14 mouse cellular contexts compared by ENCODE assay signal in the genomic region with DNA sequence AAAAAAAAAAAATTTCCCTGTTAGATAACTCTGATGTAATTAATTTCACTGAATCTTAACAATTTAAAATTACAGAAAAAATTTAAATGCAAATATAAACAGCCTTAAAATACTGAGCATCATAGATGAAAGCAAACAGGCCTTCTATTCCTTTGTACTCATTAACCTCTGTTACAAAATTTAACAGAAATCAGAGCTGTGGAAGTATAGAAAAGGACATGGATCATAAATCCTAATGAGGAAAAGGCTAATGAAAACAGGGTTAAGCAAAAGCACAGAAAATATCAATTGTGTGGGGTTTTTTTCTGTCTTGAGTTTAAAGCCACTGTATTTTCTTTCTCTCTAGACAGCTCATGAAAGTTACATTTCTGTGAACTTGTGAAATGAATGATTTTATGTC.
DNase-seq lines count a peak whose midpoint lies in the region; ATAC-seq and TF ChIP-seq lines count a peak whose summit lies in the region.
"Had no signal": no experiment of that assay in that cellular context is flagged by ENCODE, and none has a peak within 500 bp of the region (broad histone marks: within the 10 kb centered on the region; RNA-seq: fewer than 3 reads in every experiment).

No protein-coding gene starts in this region.

- TF ChIP-seq CTCF in left cerebral cortex, adult 2 months (IDR thresholded peaks at IDR 0.05): no peak
- no peak for TF ChIP-seq CTCF in forebrain, postnatal 0 days (IDR thresholded peaks at IDR 0.05; ENCODE audit: low read depth)
- no peak for TF ChIP-seq CTCF in lung, postnatal 0 days (IDR thresholded peaks at IDR 0.05)

- no peak for ATAC-seq in forebrain, postnatal 0 days
- no peak for ATAC-seq in midbrain, embryonic 12.5 days (ENCODE audit: low FRiP score, low read depth)
- ATAC-seq in neural tube, embryonic 15.5 days (ENCODE audit: low FRiP score): no peak
- no peak for ATAC-seq in lung, postnatal 0 days
- ATAC-seq in cerebellum, adult (ENCODE audit: insufficient number of reproducible peaks, low FRiP score, low TSS enrichment): no peak
- ATAC-seq: intestine, postnatal 0 days had no signal

- intact Hi-C loops in left cerebral cortex, adult 2 months (cut with DNase I): loop anchor here (5.0 kb wide), 1 partner anchor 330 kb away; no protein-coding TSS in a partner anchor
- intact Hi-C loops in left cerebral cortex, postnatal 25 days (cut with DNase I): loop anchor here (5.0 kb wide), 2 partner anchors 70 to 320 kb away; no protein-coding TSS in a partner anchor

- peak overlapping the region; percentile 91; the same call in 1 of the 2 replicates for H3K27ac ChIP-seq in left cerebral cortex, adult 2 months
- peak overlapping the region; percentile 92 for H3K27ac ChIP-seq in forebrain, postnatal 0 days (ENCODE audit: low read depth, low read length)
- H3K27ac ChIP-seq in midbrain, embryonic 12.5 days (replicated peaks): peak overlapping the region; percentile 88
- H3K27ac ChIP-seq in neural tube, embryonic 15.5 days (replicated peaks): peak overlapping the region; percentile 89
- H3K27ac ChIP-seq in lung, postnatal 0 days (ENCODE audit: low read length): no peak overlapping the region

- H3K9ac ChIP-seq in forebrain, postnatal 0 days: peak overlapping the region; percentile 47
- no peak overlapping the region for H3K9ac ChIP-seq in midbrain, embryonic 12.5 days (replicated peaks)
- no peak overlapping the region for H3K9ac ChIP-seq in neural tube, embryonic 15.5 days (replicated peaks)
- H3K9ac ChIP-seq in lung, postnatal 0 days (replicated peaks; ENCODE audit: low read depth): no peak overlapping the region

- no peak for DNase-seq in left cerebral cortex, adult 2 months (ENCODE audit: extremely low spot score in 1 of 2, low spot score in 2 of 2)
- no peak for DNase-seq in left cerebral cortex, postnatal 25 days (ENCODE audit: low spot score in 2 of 2)
- peak; percentile 52 for DNase-seq in forebrain, postnatal 0 days
- no peak for DNase-seq in lung, postnatal 25 days (ENCODE audit: low spot score)
- no peak for DNase-seq in lung, postnatal 0 days (ENCODE audit: low spot score)
- DNase-seq: gastrocnemius, postnatal 25 days; heart, postnatal 36 days; lung, postnatal 4 days; thymus, adult 18-20 months had no signal

- H3K4me2 ChIP-seq in forebrain, postnatal 0 days (ENCODE audit: low read depth): peak overlapping the region; percentile 35; the same call in 1 of the 2 replicates
- H3K4me2 ChIP-seq in midbrain, embryonic 12.5 days (replicated peaks): no peak overlapping the region
- peak overlapping the region; percentile 38; the same call in 1 of the 2 replicates for H3K4me2 ChIP-seq in neural tube, embryonic 15.5 days
- no peak overlapping the region for H3K4me2 ChIP-seq in lung, postnatal 0 days (replicated peaks; ENCODE audit: low read depth, low read length)
- H3K4me2 ChIP-seq: heart, embryonic 11.5 days had no signal

- no peak for TF ChIP-seq EP300 in lung, postnatal 0 days (IDR thresholded peaks at IDR 0.05)

- no peaks in the 10 kb centered on the region for H3K36me3 ChIP-seq in forebrain, postnatal 0 days (ENCODE audit: insufficient read depth)
- no peaks in the 10 kb centered on the region for H3K36me3 ChIP-seq in midbrain, embryonic 12.5 days
- H3K36me3 ChIP-seq in neural tube, embryonic 15.5 days: no peaks in the 10 kb centered on the region
- no peaks in the 10 kb centered on the region for H3K36me3 ChIP-seq in lung, postnatal 0 days (ENCODE audit: insufficient read depth, low read length)

- no peaks in the 10 kb centered on the region for H3K27me3 ChIP-seq in forebrain, postnatal 0 days (ENCODE audit: insufficient read depth, low read length)
- no peaks in the 10 kb centered on the region for H3K27me3 ChIP-seq in midbrain, embryonic 12.5 days
- H3K27me3 ChIP-seq in neural tube, embryonic 15.5 days (replicated peaks): no peaks in the 10 kb centered on the region
- H3K27me3 ChIP-seq in lung, postnatal 0 days (replicated peaks; ENCODE audit: insufficient read depth, low read length): no peaks in the 10 kb centered on the region

- H3K4me1 ChIP-seq in forebrain, postnatal 0 days (ENCODE audit: insufficient read depth): peaks cover 24% of the 10 kb centered on the region
- H3K4me1 ChIP-seq in midbrain, embryonic 12.5 days: peaks cover 56% of the 10 kb centered on the region
- H3K4me1 ChIP-seq in neural tube, embryonic 15.5 days: peaks cover 26% of the 10 kb centered on the region
- H3K4me1 ChIP-seq in lung, postnatal 0 days (ENCODE audit: insufficient read depth, low read depth, low read length): no peaks in the 10 kb centered on the region

- H3K9me3 ChIP-seq in forebrain, postnatal 0 days (ENCODE audit: low read length): no peaks in the 10 kb centered on the region
- H3K9me3 ChIP-seq in midbrain, embryonic 12.5 days: no peaks in the 10 kb centered on the region
- H3K9me3 ChIP-seq in neural tube, embryonic 15.5 days (replicated peaks): no peaks in the 10 kb centered on the region
- H3K9me3 ChIP-seq in lung, postnatal 0 days (ENCODE audit: low read length): no peaks in the 10 kb centered on the region

- no peak overlapping the region for H3K4me3 ChIP-seq in left cerebral cortex, adult 2 months
- H3K4me3 ChIP-seq in forebrain, postnatal 0 days (ENCODE audit: low read depth, low read length): no peak overlapping the region
- no peak overlapping the region for H3K4me3 ChIP-seq in midbrain, embryonic 12.5 days
- no peak overlapping the region for H3K4me3 ChIP-seq in neural tube, embryonic 15.5 days (replicated peaks)
- H3K4me3 ChIP-seq in lung, postnatal 0 days (ENCODE audit: low read depth, low read length): no peak overlapping the region

Comparison
In these comparisons a context has a peak if more than half of its experiments do, and no peak if none do; other contexts are left out.
1. H3K4me2 ChIP-seq: peak in forebrain, postnatal 0 days (single experiment) and neural tube, embryonic 15.5 days (single experiment); none in midbrain, embryonic 12.5 days (single experiment) and lung, postnatal 0 days (single experiment).